Mouse (Mus musculus) olfactory bulb, adult 2 months (tissue): Measurements from ENCODE around the gene Mras. TPM values are rescaled to one million over a fixed set of nuclear protein-coding genes. Genes with fewer than 3 reads are reported as not detected.

Source experiments
- H3K27ac ChIP-seq: fragments of 200-500 bp; 2 replicates; pipeline ENCODE4 v1.5.1; 2012; ENCODE audit warnings: low read depth, low read length; ENCODE audit not compliant: insufficient read depth
- H3K4me1 ChIP-seq: fragments of 200-500 bp; 2 replicates; pipeline ENCODE4 v1.6.1; 2012; ENCODE audit warnings: low read length; ENCODE audit not compliant: control insufficient read depth, insufficient read depth
- H3K4me3 ChIP-seq: fragments of 200-500 bp; 2 replicates; pipeline ENCODE4 v1.5.1; 2012; ENCODE audit warnings: mild to moderate bottlenecking, low read depth, low read length, moderate library complexity; ENCODE audit not compliant: insufficient read depth
- CTCF ChIP-seq: fragments of 200-500 bp; IDR thresholded peaks from 2 replicates; pipeline ENCODE4 v1.5.1; 2012; ENCODE audit warnings: low read depth, mild to moderate bottlenecking, low read length, moderate library complexity; ENCODE audit not compliant: insufficient read depth
- POLR2A ChIP-seq: fragments of 200-500 bp; IDR thresholded peaks from 2 replicates; pipeline ENCODE4 v1.6.1; 2012; ENCODE audit warnings: mild to moderate bottlenecking, low read depth, low read length, moderate library complexity; ENCODE audit not compliant: insufficient read depth
- WGBS: fragments of 180-500 bp; shearing (Covaris S2); methylation state at CpG from one replicate; pipeline ENCODE4 v1.1.7; 2018; 5-methylcytosine and 5-hydroxymethylcytosine counted together
- polyA plus RNA-seq: library from polyadenylated mRNA; stranded (reverse); fragments of >200 nt; gene quantifications from 2 replicates; pipeline ENCODE4 v1.2.4, GENCODE M21; 2012; ENCODE audit warnings: low replicate concordance; ENCODE audit not compliant: missing spikeins, insufficient read depth, insufficient read length

Gene Mras
- polyA plus RNA-seq, 1 experiment = not detected

GRCm38 (mm10) chr9:99338293-99338692, 98.9 kb downstream of the Mras start:
- H3K4me3 ChIP-seq = no peak overlapping the region
- peaks cover 10% of the 10 kb centered on the region for H3K4me1 ChIP-seq
- no peak overlapping the region for H3K27ac ChIP-seq
- TF ChIP-seq CTCF = no peak
- 100% methylated on average over 1 of the region's 1 CpGs for WGBS

- WGBS = 95% methylated on average over 4 of the region's 4 CpGs
Measured at GRCm38 (mm10) chr9:99336538-99336937, 100.6 kb downstream of the Mras start.

More at GRCm38 (mm10) chr9:99336538-99336937, 100.6 kb downstream of the Mras start:
- no peak overlapping the region for H3K4me3 ChIP-seq
- TF ChIP-seq POLR2A (no peak), CTCF (no peak)
- peaks cover 10% of the 10 kb centered on the region for H3K4me1 ChIP-seq
- H3K27ac ChIP-seq = no peak overlapping the region

Other genes with a start within 250 kb of the Mras start
- not detected in 2 replicates for gene Faiml, start 200.1 kb downstream of the Mras start, polyA plus RNA-seq
- not detected in 2 replicates for gene Cep70, start 194.0 kb downstream of the Mras start, polyA plus RNA-seq
- gene Esyt3, start 78.8 kb downstream of the Mras start, polyA plus RNA-seq = not detected in 2 replicates
- gene Nme9, start 14.1 kb upstream of the Mras start, polyA plus RNA-seq = not detected in 2 replicates
- not detected in 2 replicates for gene Armc8, start 131.5 kb upstream of the Mras start, polyA plus RNA-seq
- gene Dbr1, start 138.4 kb upstream of the Mras start, polyA plus RNA-seq = not detected in 2 replicates
- not detected in 2 replicates for gene A4gnt, start 175.1 kb upstream of the Mras start, polyA plus RNA-seq
- not detected in 2 replicates for gene Dzip1l, start 192.1 kb upstream of the Mras start, polyA plus RNA-seq